Mouse (Mus musculus) heart, postnatal 0 days (tissue): ENCODE measurements around the gene Park7.

Experiments
- CTCF ChIP-seq: IDR thresholded peaks from 2 replicates; pipeline ENCODE4 v1.5.1; 2016; ENCODE audit warnings: antibody characterized with exemption, control low read depth, low read depth
- EP300 ChIP-seq: IDR thresholded peaks from 2 replicates; pipeline ENCODE4 v1.6.1; 2016; ENCODE audit warnings: antibody characterized with exemption, low read depth

GRCm38 (mm10) chr4:150939991-150940651 is 25.9 kb upstream of the Park7 start:
- TF ChIP-seq CTCF (no peak), EP300 (no peak)
